Mouse (Mus musculus) mouse trophoblast stem cell (cell line): ENCODE data around the gene Igfbp4.

ENCODE experiments used
- in situ Hi-C, 2 experiments: fragments of 300-500 bp; cut with MseI, MboI; formaldehyde crosslinking; loops; 2 replicates in 1 of 2; 3 replicates in 1 of 2; pipeline ENCODE4 v1.15.1; 2025

Igfbp4 gene

GRCm38 (mm10) chr11:99041051-99041729, at the start of gene Igfbp4:
TSS of gene Igfbp4 (plus strand) at chr11:99041244.
- in situ Hi-C loops, result loop anchor here in 1 of 2 experiments (5.0 kb wide), 1 partner anchor 76 kb away; no protein-coding TSS in a partner anchor

GRCm38 (mm10) chr11:98995987-98996386, 45.1 kb upstream of the Igfbp4 start:
- in situ Hi-C loops, result no loop called here

GRCm38 (mm10) chr11:98997659-98998058, 43.4 kb upstream of the Igfbp4 start:
- in situ Hi-C loops, result no loop called here

DNA sequence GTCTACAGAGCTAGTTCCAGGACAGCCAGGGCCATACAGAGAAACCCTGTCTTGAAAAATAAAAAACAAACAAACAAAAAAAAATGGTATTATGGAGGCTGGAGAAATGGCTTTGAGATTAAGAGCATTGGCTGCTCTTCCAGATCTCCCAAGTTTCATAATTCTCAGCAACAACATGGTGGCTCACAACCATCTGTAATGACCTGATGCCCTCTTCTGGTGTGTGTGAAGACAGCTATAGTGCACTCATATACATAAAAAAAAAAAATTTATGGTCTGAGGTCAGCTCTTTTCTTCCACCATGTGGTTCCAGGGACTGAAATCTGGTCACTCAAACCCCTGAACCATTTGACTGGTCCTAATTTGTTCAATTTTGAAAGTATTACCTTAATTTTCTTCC, 42.3 kb upstream of the Igfbp4 start:
- in situ Hi-C loops, result no loop called here

GRCm38 (mm10) chr11:98999243-98999642, 41.8 kb upstream of the Igfbp4 start:
- in situ Hi-C loops, result no loop called here

- in situ Hi-C loops, result no loop called here
These were observed 34.3 kb upstream of the Igfbp4 start for GRCm38 (mm10) chr11:99006788-99007187.

GRCm38 (mm10) chr11:99010124-99010523, 30.9 kb upstream of the Igfbp4 start:
- in situ Hi-C loops, result no loop called here

DNA sequence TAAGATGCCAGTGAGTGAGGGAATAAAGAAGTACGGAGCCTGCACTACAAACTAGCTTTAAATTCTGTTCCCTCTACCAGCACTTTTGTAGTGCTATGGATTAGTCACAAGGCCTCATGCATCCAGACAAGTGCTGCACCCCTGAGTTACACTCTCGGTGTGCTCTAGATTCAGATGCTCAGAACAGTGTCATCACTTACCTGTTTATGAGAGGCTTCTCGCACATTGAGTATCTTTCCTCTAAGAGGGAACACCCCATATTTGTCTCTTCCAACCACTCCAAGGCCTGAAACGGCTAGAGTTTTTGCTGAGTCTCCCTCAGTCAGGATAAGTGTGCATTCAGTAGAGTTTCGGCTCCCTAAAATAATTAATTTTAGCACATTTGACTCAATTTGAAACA, 30.3 kb upstream of the Igfbp4 start:
- in situ Hi-C loops, result no loop called here

DNA sequence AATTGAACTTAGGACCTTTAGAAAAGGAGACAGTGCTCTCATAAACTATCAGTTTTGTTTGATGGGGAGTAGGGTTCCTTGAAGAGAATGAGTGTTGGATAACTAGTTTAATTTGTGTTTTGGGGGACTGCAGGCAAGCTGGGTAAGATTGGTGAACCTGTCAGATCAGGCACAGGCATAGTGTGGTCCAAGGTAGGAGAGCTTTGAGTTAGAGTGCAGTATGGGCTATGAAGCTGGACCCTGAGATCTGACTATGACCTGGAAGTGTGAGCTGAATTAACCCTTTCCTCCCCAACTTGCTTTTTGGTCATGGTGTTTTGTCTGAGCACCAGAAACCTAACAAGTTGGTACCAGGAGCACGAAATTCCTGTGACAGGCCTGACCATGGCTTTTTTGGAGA, 27.2 kb upstream of the Igfbp4 start:
- in situ Hi-C loops, result no loop called here

- in situ Hi-C loops, result no loop called here
These were observed 21.2 kb upstream of the Igfbp4 start for GRCm38 (mm10) chr11:99019844-99020243.

DNA sequence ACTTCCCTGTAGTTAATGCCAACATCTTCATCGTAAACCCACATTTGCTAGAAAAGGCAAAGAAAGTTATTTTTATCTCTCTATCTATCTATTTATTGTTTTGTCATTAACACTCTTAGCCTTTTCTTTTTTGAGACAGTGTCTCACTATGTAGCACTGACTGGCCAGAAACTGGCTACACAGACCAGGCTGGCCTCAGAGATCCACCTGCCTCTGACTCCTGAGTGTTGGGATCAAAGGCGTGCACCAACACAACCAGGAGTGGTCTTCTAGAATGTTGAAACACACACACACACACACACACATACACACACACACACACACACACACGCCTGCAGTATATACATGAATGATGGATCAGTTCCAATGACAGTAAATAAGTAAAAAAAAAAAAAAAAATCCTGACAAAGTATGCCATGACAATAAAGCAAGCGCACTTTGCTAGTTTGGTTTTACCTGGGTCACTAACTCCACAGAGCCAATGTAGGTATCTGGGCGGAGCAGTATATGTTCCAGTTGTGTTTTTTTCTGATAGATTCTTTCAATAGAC, 18.6 kb upstream of the Igfbp4 start:
- in situ Hi-C loops, result no loop called here

- in situ Hi-C loops, result no loop called here
These were observed 17.9 kb upstream of the Igfbp4 start for GRCm38 (mm10) chr11:99023094-99023493.

DNA sequence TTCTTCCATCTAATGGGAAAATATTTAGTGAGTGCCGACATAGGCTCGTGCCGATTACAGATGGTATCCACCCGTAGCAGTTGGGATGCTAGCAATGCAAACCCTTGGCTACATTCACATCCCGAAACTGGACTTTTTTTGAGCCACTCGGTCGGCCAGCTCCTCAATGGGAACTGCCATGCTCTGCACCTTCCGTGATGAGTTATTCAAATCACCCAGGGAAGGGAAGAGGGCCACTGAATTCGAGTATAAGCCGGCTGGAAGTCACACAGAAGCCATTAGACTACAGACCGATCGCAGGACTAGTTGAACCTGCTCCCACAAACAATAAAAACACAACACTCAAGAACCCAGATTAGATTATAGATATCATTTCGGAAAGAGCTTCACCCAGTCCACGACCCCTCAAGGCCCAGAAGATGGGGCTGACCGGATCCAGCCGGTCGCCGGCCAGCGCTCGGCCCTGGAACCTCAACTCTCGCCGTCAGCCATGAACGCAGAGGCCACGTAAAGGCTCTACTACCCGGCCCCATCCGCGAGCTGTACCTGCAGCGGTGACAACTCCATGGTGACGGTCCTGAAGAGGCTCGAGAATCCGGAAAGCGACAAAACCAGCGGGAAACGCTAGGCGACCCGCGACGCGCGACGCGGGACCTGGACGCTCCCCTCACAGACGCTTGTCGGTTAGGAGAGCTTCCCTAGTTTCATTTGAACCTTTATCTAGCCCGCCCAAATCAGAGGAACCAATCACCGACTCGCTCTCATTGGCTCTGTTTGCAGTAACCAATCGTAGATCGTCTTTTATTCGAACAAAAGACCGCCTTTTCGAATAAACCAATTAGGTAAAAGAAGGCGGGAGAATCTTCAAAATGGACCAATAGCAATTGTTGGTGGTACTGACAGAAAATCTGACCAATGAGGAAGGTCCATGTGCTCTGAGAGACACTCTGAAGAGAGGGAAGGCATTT, 17.3 kb upstream of the Igfbp4 start, which contains the start of gene Top2a:
TSS of gene Top2a (minus strand) at position 690 of the 968 bp plus-strand sequence.
- in situ Hi-C loops, result no loop called here

DNA sequence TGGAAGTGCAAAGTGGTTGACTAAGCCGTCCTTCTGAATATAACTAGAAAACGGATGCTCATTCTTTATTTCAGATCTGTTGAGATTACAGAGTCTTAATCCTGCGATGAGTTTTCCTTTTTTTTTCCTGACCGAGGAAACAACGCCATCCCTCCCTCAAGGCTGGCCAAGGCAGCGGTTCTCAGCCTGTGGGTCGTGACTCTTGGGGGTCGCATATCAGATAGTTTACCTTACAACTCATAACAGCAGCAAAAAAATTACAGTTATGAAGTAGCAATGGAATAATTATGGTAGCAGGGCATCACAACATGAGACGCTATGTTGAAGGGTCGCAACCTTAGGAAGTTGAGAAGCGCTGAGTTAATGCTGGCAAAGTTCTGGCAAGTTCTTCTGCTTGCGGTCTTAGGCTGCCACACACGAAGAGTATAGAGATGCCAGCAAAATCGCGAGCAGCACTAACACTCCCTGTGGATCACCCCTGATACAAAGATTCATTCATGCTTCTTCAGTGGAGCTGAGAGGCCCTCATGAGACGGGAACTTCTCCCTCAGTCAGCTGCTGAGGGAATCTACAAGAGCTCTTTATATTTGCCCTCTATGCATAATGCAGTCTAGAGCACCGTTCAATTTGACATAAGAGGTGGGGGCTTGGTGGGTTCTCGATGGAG, 16.4 kb upstream of the Igfbp4 start:
- in situ Hi-C loops, result no loop called here

DNA sequence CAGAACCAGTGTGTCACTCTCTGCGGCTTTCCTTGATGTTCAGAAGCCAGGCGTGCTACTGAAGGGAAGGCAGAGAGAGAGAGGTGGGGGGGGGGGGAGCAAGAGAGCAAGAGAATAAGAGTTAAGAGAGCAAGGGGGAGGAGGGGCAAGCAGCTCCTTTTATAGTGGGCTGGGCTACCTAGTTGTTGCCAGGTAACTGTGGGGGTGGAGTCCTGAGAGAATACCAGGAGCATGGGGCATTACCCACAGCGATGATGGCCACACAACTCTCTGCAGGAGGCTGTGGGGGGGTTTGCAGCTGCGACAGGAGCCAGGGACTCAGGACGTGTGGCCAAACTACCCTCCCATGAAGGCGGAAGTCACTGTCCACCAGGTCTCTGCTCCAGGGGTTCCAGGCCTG, 15.2 kb upstream of the Igfbp4 start:
- in situ Hi-C loops, result no loop called here

DNA sequence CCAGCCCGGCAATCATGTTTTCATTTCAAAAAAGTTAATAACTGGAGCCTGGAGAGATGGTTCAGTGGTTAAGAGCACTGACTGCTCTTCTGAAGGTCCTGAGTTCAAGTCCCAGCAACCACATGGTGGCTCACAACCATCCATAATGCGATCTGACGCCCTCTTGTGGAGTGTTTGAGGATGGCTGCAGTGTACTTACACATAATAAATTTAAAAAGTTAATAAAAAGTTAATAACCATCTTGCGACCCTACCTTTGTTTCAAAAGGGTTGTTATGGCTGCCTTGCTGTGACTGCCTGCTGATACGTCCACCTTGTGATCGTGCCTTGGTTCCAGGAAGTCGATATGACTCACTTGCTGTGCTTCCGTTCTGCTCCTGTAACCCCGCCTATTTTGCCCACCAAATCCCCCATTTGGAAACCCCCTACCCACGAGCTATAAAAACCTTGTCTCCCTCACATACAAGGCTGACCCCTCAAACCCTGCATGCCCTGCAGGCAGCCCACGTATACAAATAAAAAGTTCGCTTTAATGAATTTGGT, 14.1 kb upstream of the Igfbp4 start:
- in situ Hi-C loops, result no loop called here

DNA sequence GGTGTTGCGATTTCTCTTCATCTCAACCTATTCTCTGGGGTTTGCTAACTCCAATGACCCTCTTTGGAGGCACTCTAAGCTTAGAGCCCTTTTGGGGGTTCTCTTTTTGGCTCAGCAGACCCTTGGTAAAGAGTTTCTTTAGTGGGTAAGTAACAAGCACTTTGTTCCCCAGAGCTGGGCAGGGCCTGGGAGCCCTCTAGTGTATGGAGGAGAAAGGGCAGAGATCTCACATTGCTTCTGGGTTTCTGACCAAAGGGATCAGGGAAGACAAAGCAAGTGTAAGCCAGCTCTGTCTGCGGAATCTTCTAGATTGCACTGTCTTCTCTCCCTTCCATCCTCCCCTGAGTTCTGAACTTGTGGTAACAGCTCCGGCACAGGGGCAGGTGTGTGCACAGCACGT, 5.7 kb upstream of the Igfbp4 start:
- in situ Hi-C loops, result loop anchor here in 1 of 2 experiments (5.0 kb wide), 1 partner anchor 82 kb away; no protein-coding TSS in a partner anchor

DNA sequence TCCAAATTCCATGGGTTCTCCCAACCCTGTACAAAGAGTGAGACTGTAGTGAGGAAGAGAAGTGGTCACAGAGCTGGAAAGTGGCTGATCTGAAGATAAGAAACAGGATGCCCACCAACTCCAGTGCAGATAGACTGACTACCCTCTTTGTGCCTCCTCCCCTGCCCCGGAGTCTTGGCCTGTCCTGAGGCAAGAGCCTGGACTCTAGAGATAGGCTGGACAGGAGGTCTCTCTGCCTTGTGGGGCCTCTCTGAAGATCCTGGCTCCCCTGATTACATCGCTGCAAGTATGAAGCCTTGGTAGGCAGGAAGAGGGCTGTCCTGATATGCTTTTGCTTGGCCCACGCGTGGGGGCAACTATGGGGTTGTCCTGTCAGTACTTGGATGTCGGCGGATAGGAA, 4.8 kb upstream of the Igfbp4 start:
- in situ Hi-C loops, result loop anchor here in 1 of 2 experiments (5.0 kb wide), 1 partner anchor 81 kb away; no protein-coding TSS in a partner anchor

- in situ Hi-C loops, result loop anchor here (5.0 kb wide), 1 partner anchor 78 kb away; no protein-coding TSS in a partner anchor
These were observed 1.3 kb upstream of the Igfbp4 start for GRCm38 (mm10) chr11:99039782-99040181.

GRCm38 (mm10) chr11:99040346-99040974, 584 bp upstream of the Igfbp4 start:
- in situ Hi-C loops, result loop anchor here in 1 of 2 experiments (5.0 kb wide), 1 partner anchor 77 kb away; no protein-coding TSS in a partner anchor
